Mouse (Mus musculus) lung, postnatal 0 days (tissue): ENCODE data around the gene Ccdc96.

ENCODE experiments used
- CTCF ChIP-seq: IDR thresholded peaks from 2 replicates; pipeline ENCODE4 v1.5.1; 2016; ENCODE audit warnings: antibody characterized with exemption, mild to moderate bottlenecking
- EP300 ChIP-seq: IDR thresholded peaks from 2 replicates; pipeline ENCODE4 v1.6.1; 2016; ENCODE audit warnings: antibody characterized with exemption, mild to moderate bottlenecking, control low read depth

DNA sequence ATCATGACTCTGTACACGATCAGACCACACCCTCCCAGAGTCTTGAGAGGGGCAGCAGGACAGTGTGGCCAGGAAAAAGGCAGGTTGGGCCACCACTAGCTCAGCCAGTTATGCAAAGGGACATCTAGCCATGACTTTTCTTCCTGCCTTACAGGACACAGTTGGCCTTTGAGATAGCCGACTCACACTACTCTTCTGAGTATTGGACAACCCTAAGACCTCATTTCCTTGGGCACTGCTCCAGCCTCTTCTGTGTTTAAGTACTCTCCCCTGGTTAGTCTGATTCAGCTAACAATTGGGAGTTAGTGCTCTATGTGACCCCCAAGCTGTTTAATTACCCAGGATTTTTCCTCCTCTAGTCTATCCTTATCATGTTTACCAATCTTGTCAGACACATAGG lies 4.7 kb upstream of the Ccdc96 start:
- no peak for TF ChIP-seq CTCF
- no peak for TF ChIP-seq EP300
